Mouse (Mus musculus) megakaryocyte, embryonic 14.5 days (primary cell): ENCODE data around the gene Nectin3.

Experiments used
- FLI1 ChIP-seq: IDR thresholded peaks from 2 replicates; pipeline ENCODE4 v1.6.1; 2012; ENCODE audit warnings: low read length, inconsistent platforms, mixed read lengths
- GATA1 ChIP-seq: IDR thresholded peaks from 3 replicates; pipeline ENCODE4 v1.6.1; 2012; ENCODE audit warnings: mixed read lengths, low read length, inconsistent platforms, borderline replicate concordance

GRCm38 (mm10) chr16:46507944-46508333 is 9.6 kb upstream of the Nectin3 start:
- no peak for TF ChIP-seq GATA1
- no peak for TF ChIP-seq FLI1
